Mouse (Mus musculus): ENCODE measurements around the gene Tspo2. TPM values are rescaled to one million over a fixed set of nuclear protein-coding genes. Genes with fewer than 3 reads are reported as not detected.

Gene Tspo2
- polyA plus RNA-seq, 1 experiment from 2014 or later, result 2.0 TPM

Other genes starting within 250 kb of the Tspo2 start
- gene Trem1, start 218.8 kb downstream of the Tspo2 start, polyA plus RNA-seq (2015; fragmentation: Nextera tagmentation; extraction: Ambion mirVana), result 0.14 TPM in 1 of 2 replicates, not detected in the other
- gene Trem3, start 203.7 kb downstream of the Tspo2 start, polyA plus RNA-seq (2015; fragmentation: Nextera tagmentation; extraction: Ambion mirVana), result 0.21 TPM in 1 of 2 replicates, not detected in the other
- 0.41 and 0.46 TPM in 2 replicates for gene Treml4, start 187.2 kb downstream of the Tspo2 start, polyA plus RNA-seq (2015; fragmentation: Nextera tagmentation; extraction: Ambion mirVana)
- 0.09 and 0.32 TPM in 2 replicates for gene Treml2, start 152.0 kb downstream of the Tspo2 start, polyA plus RNA-seq (2015; fragmentation: Nextera tagmentation; extraction: Ambion mirVana)
- 0.17 and 0.25 TPM in 2 replicates for gene B430306N03Rik, start 135.4 kb downstream of the Tspo2 start, polyA plus RNA-seq (2015; fragmentation: Nextera tagmentation; extraction: Ambion mirVana)
- 1.8 and 2.4 TPM in 2 replicates for gene Trem2, start 105.1 kb downstream of the Tspo2 start, polyA plus RNA-seq (2015; fragmentation: Nextera tagmentation; extraction: Ambion mirVana)
- gene Treml1, start 91.6 kb downstream of the Tspo2 start, polyA plus RNA-seq (2015; fragmentation: Nextera tagmentation; extraction: Ambion mirVana), result 0.59 and 0.66 TPM in 2 replicates
- 16.6 and 18.9 TPM in 2 replicates for gene Nfya, start 41.6 kb downstream of the Tspo2 start, polyA plus RNA-seq (2015; fragmentation: Nextera tagmentation; extraction: Ambion mirVana)
- gene Oard1, start 41.5 kb downstream of the Tspo2 start, polyA plus RNA-seq (2015; fragmentation: Nextera tagmentation; extraction: Ambion mirVana), result 70.2 and 77.9 TPM in 2 replicates
- gene Apobec2, start 18.6 kb downstream of the Tspo2 start, polyA plus RNA-seq (2015; fragmentation: Nextera tagmentation; extraction: Ambion mirVana), result 2.6 and 2.7 TPM in 2 replicates
- 8.3 and 8.8 TPM in 2 replicates for gene Unc5cl, start 3.4 kb upstream of the Tspo2 start, polyA plus RNA-seq (2015; fragmentation: Nextera tagmentation; extraction: Ambion mirVana)

Data from kidney, embryonic 16.5 days (tissue).